Mouse (Mus musculus): ENCODE data around the gene Syvn1.
A peak's percentile ranks its signal among the peaks of the same experiment; 100 is the strongest.
"Not testable (repeated sequence)": the region's sequence is repeated elsewhere in the genome, so short reads cannot be mapped to it uniquely, and the experiment has no call there.

Gene Syvn1

DNA sequence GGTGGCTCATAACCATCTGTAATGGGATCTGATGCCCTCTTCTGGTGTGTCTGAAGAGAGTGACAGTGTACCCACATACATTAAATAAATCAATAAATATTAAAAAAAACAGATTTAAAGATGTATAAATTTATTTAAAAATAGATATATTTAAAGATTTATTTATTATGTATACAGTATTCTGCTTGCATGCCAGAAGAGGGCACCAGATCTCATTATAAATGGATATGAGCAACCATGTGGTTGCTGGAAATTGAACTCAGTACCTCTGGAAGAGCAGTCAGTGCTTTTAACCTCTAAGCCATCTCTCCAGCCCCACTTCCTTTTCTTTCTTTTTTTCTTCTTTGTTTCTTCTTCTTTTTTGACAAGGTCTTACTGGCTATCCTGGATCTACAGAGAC lies 6.4 kb upstream of the Syvn1 start:
- no peak for DNase-seq (ENCODE audit: extremely low read depth, low read depth)

DNA sequence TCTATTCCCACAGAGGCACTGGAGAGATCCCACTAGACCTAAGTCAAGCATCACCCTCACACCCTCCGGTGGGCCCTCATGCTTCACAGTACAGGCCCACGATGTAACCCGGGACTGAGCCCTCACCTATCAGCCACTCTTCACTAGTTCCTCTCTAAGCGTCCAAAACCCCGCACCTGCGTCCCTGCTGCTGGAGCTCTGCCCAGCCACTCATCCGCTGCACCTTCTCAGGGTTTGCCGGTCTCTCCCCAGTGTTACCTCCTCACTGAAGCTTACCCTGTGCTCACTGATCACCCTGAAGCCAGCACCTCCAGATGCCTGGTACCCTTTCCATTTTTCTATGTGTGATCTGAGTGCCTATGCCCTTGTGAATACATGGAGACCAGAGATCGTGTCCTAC lies 4.1 kb upstream of the Syvn1 start:
- no peak for DNase-seq (ENCODE audit: extremely low read depth, low read depth)

DNA sequence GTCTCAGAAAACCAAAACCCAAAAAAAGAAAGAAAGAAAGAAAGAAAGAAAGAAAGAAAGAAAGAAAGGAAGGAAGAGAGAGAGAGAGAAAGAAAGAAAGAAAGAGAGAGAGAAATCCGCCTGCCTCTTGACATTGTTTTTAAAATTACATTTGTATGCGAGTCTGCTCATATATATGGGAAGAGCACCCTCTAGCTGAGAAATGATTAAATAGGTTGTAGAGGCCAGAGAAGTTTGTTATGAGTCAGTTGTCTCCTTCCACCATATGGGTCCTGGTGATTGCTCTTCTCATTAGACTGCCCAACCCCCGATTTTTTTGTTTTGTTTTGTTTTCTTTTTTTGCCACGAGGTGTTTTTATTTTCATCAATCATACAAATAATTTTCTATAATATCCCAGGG lies 2.3 kb upstream of the Syvn1 start:
- not testable (repeated sequence) for DNase-seq (ENCODE audit: extremely low read depth, low read depth)

DNA sequence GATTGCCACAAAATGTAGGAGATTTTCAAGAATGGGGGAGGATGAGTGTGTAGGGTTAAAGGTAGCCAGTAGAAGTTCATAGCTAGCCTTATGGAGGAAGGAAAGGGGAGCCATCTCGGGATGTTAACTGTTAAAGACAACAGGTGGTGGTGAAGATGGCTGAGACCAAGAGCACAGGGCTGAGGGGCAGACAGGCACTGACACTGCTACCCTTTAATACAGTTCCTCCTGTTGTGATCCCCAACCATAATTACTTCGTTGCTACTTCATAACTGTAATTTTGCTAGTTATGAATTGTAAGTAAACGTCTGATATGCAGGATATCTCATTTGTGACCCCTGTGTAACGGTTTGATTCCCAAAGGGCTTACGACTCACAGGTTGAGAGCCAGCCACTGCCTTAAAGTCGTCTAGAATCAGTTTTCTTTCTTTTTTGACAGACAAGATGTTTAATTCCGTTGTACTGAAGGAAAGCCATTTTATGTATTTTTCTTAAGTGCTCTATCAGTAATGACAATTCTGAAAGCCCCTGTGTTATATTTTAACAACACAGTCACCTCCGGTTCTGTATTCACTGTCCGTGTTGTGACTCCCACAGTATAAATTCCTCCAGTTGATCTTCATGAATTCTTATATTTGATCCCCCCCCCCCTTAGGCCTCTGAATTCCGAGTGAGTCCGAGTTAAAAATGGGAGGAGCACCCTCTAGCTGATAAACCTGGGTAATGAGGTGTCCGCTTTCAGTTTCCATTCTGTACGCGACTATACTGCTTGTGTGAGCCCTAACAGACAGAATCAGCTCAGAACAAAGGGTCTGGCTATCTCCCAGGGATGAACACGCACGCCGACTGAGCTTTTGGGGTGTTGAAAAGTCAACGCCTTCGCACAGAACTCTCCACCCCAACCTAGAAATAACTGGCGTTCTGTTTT lies 746 bp upstream of the Syvn1 start:
- peak; percentile 71 for DNase-seq (ENCODE audit: extremely low read depth, low read depth)

DNA sequence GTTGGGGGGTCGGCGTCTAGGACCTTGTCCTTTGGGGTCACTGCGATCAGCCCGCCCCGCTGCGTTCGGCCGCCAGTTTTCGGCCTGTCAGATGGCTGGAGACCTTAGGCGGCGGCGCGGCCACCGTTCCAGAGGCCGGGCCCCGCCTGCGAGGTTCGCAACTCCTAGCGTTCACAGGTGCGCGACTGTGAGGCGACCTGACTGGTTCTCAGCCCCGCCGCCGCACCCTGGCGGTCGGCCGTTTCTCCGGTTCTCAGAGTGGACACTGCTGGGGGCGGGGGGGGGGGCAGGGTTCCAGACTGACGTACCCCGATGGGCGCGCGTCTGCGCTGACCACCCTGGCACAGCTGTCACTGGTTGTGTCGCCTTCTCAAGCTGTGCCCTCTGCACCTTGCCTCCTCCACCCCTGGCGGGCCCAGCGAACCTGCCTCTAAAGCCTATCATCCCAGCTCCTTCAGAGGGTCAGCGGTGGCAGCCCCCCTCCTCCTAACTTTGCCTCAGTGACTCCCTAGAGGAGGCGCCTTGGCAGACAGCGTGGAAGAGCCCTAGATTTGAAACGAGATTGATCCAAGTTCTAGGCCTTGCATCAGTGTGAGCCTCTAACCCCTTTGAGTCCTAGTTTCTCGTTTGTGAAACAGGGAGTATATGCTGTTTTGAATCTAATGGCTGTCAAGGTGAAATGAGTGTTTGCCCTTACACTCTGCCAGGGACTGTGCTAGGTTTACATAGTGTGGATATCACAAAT lies 950 bp downstream of the Syvn1 start:
- DNase-seq (ENCODE audit: extremely low read depth, low read depth) = no peak

DNA sequence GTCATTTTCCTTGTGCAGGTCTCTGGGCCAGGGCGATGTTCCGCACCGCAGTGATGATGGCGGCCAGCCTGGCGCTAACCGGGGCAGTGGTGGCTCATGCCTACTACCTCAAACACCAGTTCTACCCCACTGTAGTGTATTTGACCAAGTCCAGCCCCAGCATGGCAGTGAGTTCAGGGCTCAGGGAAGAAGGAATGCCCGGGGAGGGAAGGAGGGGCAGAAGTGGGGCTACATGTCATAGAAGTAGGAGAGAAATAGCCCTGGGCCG lies 1.5 kb downstream of the Syvn1 start:
- no peak for DNase-seq (ENCODE audit: extremely low read depth, low read depth)

DNA sequence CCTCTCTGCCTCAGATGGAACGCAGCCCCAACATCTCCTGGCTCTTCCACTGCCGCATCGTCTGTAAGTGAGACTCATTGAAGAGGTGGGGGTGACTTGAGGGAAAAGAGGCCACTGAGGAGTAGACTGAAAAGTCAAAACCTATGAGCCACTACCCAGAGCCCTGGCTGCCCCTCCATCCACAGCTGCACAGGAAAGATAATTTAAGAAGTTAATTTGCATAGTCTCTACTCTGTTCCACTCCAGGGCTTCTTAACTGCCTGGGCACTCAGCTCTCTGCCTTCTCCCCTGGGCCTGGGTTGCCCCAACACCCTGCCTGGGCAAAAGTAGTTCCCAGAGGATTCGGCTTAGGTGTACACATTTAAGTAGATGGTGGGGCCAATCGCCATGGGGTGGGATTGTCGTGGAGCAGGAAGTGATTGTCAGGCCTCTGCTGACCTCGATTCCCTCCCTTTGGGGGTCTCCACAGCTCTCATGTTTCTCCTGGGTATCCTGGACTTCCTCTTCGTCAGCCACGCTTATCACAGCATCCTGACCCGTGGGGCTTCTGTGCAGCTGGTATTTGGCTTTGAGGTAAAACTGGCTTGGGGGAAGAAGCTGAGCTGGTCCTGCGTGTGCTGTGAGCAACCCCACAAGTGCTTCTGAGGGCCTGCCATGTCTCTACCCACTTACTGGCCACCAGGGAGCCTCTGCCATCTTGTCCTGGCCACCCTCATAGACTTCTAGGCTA lies 2.5 kb downstream of the Syvn1 start:
- DNase-seq (ENCODE audit: extremely low read depth, low read depth) = peak; percentile 65

DNA sequence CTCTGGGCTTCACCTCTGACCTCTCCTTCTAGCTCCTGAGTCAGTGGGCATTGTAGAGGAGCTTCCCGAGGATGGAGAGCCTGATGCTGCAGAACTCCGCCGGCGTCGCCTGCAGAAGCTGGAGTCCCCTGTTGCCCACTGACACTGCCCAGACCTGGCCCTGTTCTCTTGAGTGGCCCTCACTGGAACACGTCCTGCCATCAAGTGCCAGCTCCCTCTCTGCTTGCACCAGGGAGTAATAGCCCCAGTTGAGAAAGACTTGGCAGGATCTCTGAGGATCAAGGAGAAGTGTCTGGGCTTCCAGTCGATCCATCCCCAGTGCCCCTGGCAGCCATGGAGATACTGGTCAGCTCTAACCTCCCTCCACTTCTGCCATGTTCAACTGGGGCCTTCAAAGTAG lies 6.1 kb downstream of the Syvn1 start:
- DNase-seq (ENCODE audit: extremely low read depth, low read depth) = no peak

DNA sequence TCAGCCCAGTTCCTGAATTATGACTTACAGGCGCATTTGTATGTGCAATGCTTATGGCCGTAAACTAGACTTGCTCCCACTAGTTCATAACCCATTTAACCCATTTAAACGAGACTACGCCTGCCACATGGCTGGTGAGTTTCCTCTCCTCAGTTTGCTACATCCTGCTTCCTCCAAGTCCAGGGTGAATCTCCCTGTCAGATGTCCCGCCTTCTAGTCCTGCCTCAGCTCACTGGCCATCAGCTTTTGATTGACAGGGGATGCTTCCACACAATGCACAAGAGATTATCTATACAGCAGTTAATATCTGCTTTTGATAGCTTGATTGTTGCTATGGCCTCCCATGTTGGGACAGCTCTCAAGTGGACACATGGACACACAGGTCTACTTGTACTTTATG lies 7.9 kb downstream of the Syvn1 start:
- no peak for DNase-seq (ENCODE audit: extremely low read depth, low read depth)

DNA sequence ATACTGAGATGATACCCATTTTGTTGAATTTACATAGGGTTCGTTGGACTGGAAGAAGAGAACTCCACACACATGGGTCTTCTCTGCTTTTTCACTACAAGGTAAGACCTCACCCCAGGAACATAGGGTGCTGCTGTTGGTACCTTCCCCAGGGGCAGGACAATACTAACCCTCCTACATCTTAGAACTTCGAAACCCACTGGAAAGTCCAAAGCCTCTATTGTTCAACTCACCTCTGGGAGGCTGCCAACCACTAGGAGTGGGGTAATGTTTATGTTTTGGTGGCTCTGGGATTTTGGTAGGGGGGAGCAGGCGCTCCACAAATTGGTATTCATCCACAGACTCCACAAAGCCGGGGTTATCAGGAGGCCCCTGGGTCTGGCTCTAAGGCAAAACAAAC lies 10.3 kb downstream of the Syvn1 start:
- no peak for DNase-seq (ENCODE audit: extremely low read depth, low read depth)

DNA sequence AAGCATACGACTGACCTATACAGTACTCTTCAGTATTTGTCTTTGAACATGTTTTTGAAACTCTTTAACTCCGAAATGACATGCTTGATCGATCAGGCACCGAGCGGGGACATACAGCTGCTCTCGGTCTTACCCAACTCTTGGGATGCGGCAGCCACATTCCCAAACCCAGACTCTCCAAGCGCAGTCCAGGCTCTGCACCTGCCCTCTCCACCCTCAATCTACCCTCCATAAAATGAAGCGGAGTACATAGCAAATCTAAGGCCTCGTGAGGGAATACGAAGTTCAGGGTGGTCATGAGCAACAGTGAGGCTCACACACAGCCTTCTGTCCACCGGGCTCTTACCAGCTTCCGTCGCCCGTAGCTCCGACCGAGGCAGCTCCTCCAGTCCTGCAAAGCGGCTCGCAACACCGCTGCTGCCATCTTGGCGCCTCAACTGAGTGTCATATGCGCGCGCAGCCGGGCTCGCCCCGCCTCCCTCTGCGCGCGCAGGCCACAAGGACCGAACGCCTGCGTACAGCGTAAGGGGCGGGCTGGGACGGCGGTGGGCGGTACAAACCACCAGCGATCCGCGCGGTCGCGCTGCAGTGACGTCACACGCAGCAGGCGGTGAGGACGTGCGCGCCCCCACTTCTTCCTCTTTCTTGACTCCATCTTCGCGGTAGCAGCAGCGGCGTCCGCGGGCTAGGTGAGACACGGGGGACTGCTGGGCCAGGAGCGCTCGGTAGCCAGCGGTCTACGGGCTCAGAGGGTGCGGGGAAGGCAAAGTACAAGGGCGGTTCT lies 11.1 kb downstream of the Syvn1 start, which contains the start of the genes Mrpl49 and Fau:
Mrpl49 (minus strand) TSS at position 473 of the 784 bp plus-strand sequence.
Fau (plus strand) TSS at position 532 of the 784 bp plus-strand sequence.
- peak; percentile 79 for DNase-seq (ENCODE audit: extremely low read depth, low read depth)

DNA sequence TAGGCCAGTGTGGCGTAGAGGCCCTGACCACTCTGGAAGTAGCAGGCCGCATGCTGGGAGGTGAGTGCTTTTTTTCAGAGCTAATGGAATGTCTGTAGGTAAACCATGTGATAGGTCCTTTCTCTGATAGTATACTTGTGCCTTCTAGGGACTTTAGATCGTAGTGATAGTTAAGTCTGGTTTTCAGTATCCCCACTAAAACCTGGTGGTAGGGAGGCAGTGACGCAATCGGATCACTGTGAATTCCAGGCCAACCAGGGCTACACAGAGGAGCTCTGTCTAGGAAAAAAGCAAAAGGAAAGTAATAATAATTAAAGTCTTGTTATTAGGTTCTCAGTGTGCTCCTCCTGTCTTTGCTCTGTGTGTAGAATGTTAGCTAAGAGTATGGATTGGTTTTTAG lies 12.1 kb downstream of the Syvn1 start:
- DNase-seq (ENCODE audit: extremely low read depth, low read depth) = no peak

DNA sequence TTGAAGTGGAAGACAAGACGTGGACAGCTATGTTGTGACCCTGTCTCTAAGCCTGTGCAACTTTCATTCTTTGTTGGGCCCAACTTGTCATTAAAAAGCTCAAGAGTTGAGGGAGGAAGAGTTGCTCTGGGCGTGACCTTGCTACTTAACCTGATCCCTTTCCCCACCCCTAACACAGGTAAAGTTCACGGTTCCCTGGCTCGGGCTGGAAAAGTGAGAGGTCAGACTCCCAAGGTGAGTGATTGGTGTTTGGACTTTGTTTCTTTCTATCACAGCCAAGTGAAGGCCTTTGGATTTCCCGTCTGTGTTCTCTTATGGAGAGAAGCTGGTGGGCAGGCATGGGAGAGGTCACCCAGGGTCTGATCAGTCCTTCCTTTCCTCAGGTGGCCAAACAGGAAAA lies 12.6 kb downstream of the Syvn1 start:
- no peak for DNase-seq (ENCODE audit: extremely low read depth, low read depth)

DNA sequence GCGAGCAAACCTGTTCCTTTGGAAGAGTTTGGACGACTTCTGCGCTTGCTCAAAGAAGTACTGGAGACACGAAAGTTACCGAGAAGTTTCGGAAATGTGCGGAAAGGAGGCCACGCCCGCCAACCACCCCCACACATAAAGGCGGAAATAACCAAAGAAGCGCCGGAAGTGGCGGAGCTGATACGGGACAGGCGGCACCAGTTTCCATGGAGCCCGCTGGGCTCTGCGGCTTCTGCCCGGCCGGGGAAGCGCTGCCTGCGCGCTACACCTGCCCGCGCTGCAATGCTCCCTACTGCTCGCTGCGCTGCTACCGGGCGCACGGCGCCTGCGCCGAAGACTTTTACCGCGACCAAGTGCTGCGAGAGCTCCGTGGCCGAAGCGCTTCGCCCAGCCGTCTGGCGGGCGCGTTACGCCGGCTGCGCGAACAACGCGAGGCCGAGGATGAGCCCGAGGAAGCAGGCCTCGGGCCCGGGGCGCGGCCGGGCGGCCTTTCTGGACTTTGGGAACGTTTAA lies 14.7 kb downstream of the Syvn1 start, which contains the start of gene Znhit2:
Znhit2 (plus strand) TSS at position 172 of the 513 bp plus-strand sequence.
- DNase-seq (ENCODE audit: extremely low read depth, low read depth) = peak; percentile 94

DNA sequence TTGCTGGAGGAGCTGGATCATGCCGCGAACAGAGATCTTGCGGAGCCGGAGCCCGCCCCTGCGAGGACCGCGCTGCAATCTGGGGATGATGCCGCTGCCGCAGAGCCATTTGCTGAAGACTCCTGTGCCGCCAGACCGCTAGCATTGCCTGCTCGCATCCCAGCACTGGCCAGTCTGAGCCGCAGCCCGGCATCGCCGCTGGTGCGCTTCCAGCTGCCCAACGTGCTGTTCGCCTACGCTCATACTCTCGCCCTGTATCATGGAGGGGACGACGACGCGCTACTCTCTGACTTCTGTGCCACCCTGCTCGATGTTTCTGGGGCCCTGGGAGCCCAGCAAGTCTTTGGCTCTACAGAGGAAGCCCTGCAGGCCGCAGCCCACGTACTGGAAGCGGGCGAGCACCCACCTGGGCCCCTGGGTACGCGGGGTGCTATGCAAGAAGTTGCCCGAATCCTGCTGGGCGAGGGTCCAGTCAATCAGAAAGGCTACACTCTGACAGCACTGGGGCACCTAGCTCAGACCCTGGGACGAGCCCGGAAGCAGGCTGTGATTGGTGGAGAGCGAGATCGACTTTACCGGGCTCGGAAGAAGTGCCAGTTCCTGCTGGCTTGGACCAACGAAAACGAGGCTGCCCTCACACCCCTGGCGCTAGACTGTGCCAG lies 15.4 kb downstream of the Syvn1 start:
- peak; percentile 52 for DNase-seq (ENCODE audit: extremely low read depth, low read depth)

DNA sequence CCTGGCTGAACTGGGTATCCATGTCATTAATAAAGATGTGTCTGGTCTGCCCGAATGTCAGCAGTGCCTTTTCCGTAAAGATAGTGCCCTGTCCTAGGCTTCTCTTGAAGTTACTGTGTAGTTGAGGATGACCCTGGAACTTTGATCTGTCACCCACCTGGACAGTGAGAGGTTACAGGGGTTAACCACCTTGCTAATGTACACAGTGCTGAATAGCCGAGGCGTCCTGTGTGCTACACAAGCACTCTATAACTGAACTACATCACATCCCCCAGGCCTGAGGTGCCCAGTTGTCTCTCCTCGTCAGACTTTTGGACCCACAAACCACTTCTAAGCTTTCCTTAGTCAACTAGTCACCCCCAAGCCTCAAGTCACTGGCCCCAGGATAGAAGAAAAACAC lies 16.0 kb downstream of the Syvn1 start:
- DNase-seq (ENCODE audit: extremely low read depth, low read depth) = no peak

DNA sequence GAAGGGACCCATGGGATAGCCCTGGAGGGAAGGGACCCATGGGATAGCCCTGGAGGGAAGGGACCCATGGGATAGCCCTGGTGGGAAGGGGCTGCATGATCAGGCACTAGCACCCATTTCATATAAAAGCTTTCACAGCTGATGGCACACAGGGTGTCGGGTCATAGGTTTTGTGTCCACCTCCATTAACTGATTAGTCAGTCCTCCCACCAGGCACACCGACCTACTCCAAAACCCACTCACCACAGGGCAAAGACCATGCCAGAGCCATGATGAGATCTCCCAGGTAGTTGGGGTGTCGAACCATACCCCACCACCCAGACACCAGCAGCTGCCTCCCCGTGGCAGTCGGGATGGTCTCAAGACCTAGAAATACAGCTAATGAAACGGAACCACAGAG lies 16.7 kb downstream of the Syvn1 start:
- no peak for DNase-seq (ENCODE audit: extremely low read depth, low read depth)

DNA sequence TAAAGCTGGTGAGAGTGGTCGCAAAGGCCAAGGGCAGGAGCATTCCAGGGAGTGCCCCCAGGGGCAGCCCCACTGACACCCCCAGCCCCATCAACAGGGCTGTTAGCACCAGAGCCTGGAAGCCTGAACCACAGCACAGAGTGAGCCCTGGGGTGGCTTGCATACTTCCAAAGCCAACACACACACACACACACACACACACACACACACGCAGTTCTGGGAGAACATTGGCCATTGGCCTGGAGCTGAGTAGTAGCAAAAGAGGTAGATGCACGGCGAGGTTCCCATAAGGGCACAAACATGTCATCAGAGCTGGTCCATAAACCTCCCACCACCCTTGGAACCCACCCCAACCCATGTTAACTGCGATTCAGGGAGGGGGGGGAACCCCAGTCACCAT lies 20.2 kb downstream of the Syvn1 start:
- DNase-seq (ENCODE audit: extremely low read depth, low read depth) = no peak

DNA sequence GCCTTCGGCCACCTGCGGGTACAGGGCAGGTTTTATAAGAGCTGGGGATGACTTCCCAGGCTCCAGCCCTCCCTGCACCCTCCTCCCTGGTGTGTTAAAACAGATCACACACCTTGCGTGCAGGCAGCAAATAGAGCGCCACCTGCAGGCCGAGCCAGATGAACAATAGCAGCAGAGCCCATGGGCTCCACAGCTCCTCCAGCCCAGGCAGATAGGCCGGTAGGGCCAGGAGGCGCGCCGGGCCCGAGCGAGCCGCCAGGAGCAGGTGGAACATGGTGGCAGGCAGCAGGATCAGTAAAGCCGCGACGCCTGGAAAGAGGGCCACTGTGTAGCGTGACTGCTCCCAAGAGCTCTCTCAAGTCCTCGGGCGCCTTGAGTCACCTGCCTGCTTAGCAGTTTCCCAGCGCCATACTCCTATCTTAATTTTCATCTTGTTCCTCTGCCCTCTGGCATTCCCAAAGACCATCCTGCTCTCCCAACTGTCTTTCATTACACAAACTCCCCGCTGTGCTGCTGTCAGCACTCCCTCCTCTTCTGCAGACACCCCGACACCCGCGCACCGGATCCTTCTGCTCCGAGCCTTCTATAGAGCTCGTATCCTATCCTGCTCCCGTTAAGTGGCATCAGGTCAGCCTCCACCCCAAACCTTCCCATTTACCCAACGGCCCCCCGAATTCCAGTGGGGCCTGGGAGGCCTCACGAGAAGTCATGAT lies 20.8 kb downstream of the Syvn1 start:
- DNase-seq (ENCODE audit: extremely low read depth, low read depth) = peak; percentile 72
